Mouse (Mus musculus): ENCODE results near the gene Cacnb1. TPM values are rescaled to one million over a fixed set of nuclear protein-coding genes. Genes with fewer than 3 reads are reported as not detected.

Gene Cacnb1
- polyA plus RNA-seq, 1 experiment from 2014 or later = 21.3 TPM

- H3K27me3 ChIP-seq = no peaks in the 10 kb centered on the region
- no peaks in the 10 kb centered on the region for H3K36me3 ChIP-seq
- ATAC-seq (ENCODE audit: insufficient number of reproducible peaks, low FRiP score, low TSS enrichment, low read depth) = no peak
- no peaks in the 10 kb centered on the region for H3K4me1 ChIP-seq
- H3K4me2 ChIP-seq (replicated peaks) = no peak overlapping the region
- 80% methylated on average over 16 of the region's 16 CpGs for WGBS
- no peak overlapping the region for H3K9ac ChIP-seq
- no peaks in the 10 kb centered on the region for H3K9me3 ChIP-seq (replicated peaks)
- H3K27ac ChIP-seq (replicated peaks) = no peak overlapping the region
- H3K4me3 ChIP-seq (replicated peaks) = no peak overlapping the region
Observed at GRCm38 (mm10) chr11:97953179-97953938, 69.5 kb downstream of the Cacnb1 start.

- no peaks in the 10 kb centered on the region for H3K27me3 ChIP-seq
- no peak for ATAC-seq (ENCODE audit: insufficient number of reproducible peaks, low FRiP score, low TSS enrichment, low read depth)
- H3K9ac ChIP-seq = no peak overlapping the region
- no peaks in the 10 kb centered on the region for H3K9me3 ChIP-seq (replicated peaks)
- no peak overlapping the region for H3K4me3 ChIP-seq (replicated peaks)
- no peaks in the 10 kb centered on the region for H3K4me1 ChIP-seq
- H3K27ac ChIP-seq (replicated peaks) = no peak overlapping the region
- no peak overlapping the region for H3K4me2 ChIP-seq (replicated peaks)
- no peaks in the 10 kb centered on the region for H3K36me3 ChIP-seq
- 76% methylated on average over 1 of the region's 1 CpGs for WGBS
Observed at GRCm38 (mm10) chr11:97952367-97953006, 70.3 kb downstream of the Cacnb1 start.

Small RNA genes within 50 kb of the gene (microRNA-seq; reads per million reads assigned to microRNA genes)
- not detected for gene Gm27597 (ENCODE audit: borderline number of aligned reads)

Other genes starting within 250 kb of the Cacnb1 start
- gene 1700001P01Rik, start 247.1 kb downstream of the Cacnb1 start, polyA plus RNA-seq (2015; fragmentation: Nextera tagmentation; extraction: Ambion mirVana) = 0.95 TPM in 1 of 2 replicates, not detected in the other
- gene Rpl23, start 240.6 kb downstream of the Cacnb1 start, polyA plus RNA-seq (2015; fragmentation: Nextera tagmentation; extraction: Ambion mirVana) = 567 and 575 TPM in 2 replicates
- 117 and 121 TPM in 2 replicates for gene Lasp1, start 224.0 kb downstream of the Cacnb1 start, polyA plus RNA-seq (2015; fragmentation: Nextera tagmentation; extraction: Ambion mirVana)
- 6.8 and 7.4 TPM in 2 replicates for gene B230217C12Rik, start 182.3 kb downstream of the Cacnb1 start, polyA plus RNA-seq (2015; fragmentation: Nextera tagmentation; extraction: Ambion mirVana)
- gene Fbxo47, start 138.9 kb downstream of the Cacnb1 start, polyA plus RNA-seq (2015; fragmentation: Nextera tagmentation; extraction: Ambion mirVana) = 0.39 and 0.57 TPM in 2 replicates
- 2.3 TPM in 2 replicates for gene Plxdc1, start 36.6 kb downstream of the Cacnb1 start, polyA plus RNA-seq (2015; fragmentation: Nextera tagmentation; extraction: Ambion mirVana)
- 13.0 and 14.7 TPM in 2 replicates for gene Arl5c, start 26.9 kb downstream of the Cacnb1 start, polyA plus RNA-seq (2015; fragmentation: Nextera tagmentation; extraction: Ambion mirVana)
- gene Rpl19, start 3.7 kb upstream of the Cacnb1 start, polyA plus RNA-seq (2015; fragmentation: Nextera tagmentation; extraction: Ambion mirVana) = 1,021 and 1,069 TPM in 2 replicates
- 0.25 and 0.55 TPM in 2 replicates for gene Stac2, start 30.4 kb upstream of the Cacnb1 start, polyA plus RNA-seq (2015; fragmentation: Nextera tagmentation; extraction: Ambion mirVana)
- gene Fbxl20, start 127.4 kb upstream of the Cacnb1 start, polyA plus RNA-seq (2015; fragmentation: Nextera tagmentation; extraction: Ambion mirVana) = 22.0 and 24.0 TPM in 2 replicates
- gene Med1, start 170.3 kb upstream of the Cacnb1 start, polyA plus RNA-seq (2015; fragmentation: Nextera tagmentation; extraction: Ambion mirVana) = 57.9 and 59.1 TPM in 2 replicates
- gene Cdk12, start 180.0 kb upstream of the Cacnb1 start, polyA plus RNA-seq (2015; fragmentation: Nextera tagmentation; extraction: Ambion mirVana) = 9.9 and 10.6 TPM in 2 replicates